In genomic region chr2:131910847-131911246, GRCm38 (mm10) we compare ENCODE assay signal across 8 mouse cellular contexts. TPM values are rescaled to one million over a fixed set of nuclear protein-coding genes. Genes with fewer than 3 reads are reported as not detected.
DNase-seq lines count a peak whose midpoint lies in the region; ATAC-seq and TF ChIP-seq lines count a peak whose summit lies in the region.
"Had no signal": no experiment of that assay in that cellular context is flagged by ENCODE, and none has a peak within 500 bp of the region (broad histone marks: within the 10 kb centered on the region; RNA-seq: fewer than 3 reads in every experiment).

No protein-coding gene starts in this region.

- no peak for ATAC-seq in liver, embryonic 11.5 days (replicated peaks; ENCODE audit: low FRiP score)
- ATAC-seq in forebrain, embryonic 12.5 days (ENCODE audit: low FRiP score): no peak
- ATAC-seq in intestine, postnatal 0 days: no peak

- WGBS in liver, embryonic 11.5 days: 69% methylated on average over 2 of the region's 2 CpGs
- 46% methylated on average over 2 of the region's 2 CpGs for WGBS in forebrain, embryonic 12.5 days
- WGBS in intestine, postnatal 0 days: 75% methylated on average over 2 of the region's 2 CpGs
- WGBS in olfactory bulb, adult 2 months: 25% methylated on average over 2 of the region's 2 CpGs

- H3K4me1 ChIP-seq in liver, embryonic 11.5 days (replicated peaks; ENCODE audit: control insufficient read depth, insufficient read depth, low read length): peaks cover 4% of the 10 kb centered on the region; the same call in 1 of the 2 replicates
- peaks cover 25% of the 10 kb centered on the region for H3K4me1 ChIP-seq in forebrain, embryonic 12.5 days
- no peaks in the 10 kb centered on the region for H3K4me1 ChIP-seq in intestine, postnatal 0 days (replicated peaks; ENCODE audit: control insufficient read depth, insufficient read depth, low read length)
- H3K4me1 ChIP-seq in olfactory bulb, adult 2 months (ENCODE audit: control insufficient read depth, insufficient read depth, low read length): peaks cover 8% of the 10 kb centered on the region

- no peak for TF ChIP-seq CTCF in intestine, postnatal 0 days (IDR thresholded peaks at IDR 0.05; ENCODE audit: low read depth)
- TF ChIP-seq CTCF in olfactory bulb, adult 2 months (IDR thresholded peaks at IDR 0.05; ENCODE audit: insufficient read depth, low read depth, low read length): no peak

- DNase-seq in liver, embryonic 11.5 days (ENCODE audit: low spot score): no peak
- no peak for DNase-seq in liver
- DNase-seq in left cerebral cortex, postnatal 4 days: no peak
- DNase-seq in layer of hippocampus, postnatal 10 days (ENCODE audit: low spot score in 2 of 2): no peak

- peak overlapping the region; percentile 73 for H3K4me2 ChIP-seq in liver, embryonic 11.5 days
- H3K4me2 ChIP-seq in forebrain, embryonic 12.5 days: peak overlapping the region; percentile 66
- H3K4me2 ChIP-seq in intestine, postnatal 0 days (replicated peaks; ENCODE audit: low read depth): peak overlapping the region; percentile 83; the same call in 1 of the 2 replicates

- H3K4me3 ChIP-seq in liver, embryonic 11.5 days (ENCODE audit: low read depth, low read length): peak overlapping the region; percentile 77
- H3K4me3 ChIP-seq in forebrain, embryonic 12.5 days (replicated peaks): peak overlapping the region; percentile 73
- no peak overlapping the region; the same call in 1 of the 2 replicates for H3K4me3 ChIP-seq in intestine, postnatal 0 days (ENCODE audit: low read depth, low read length)
- peak overlapping the region; percentile 48; the same call in 1 of the 2 replicates for H3K4me3 ChIP-seq in olfactory bulb, adult 2 months (ENCODE audit: insufficient read depth, low read depth, low read length)

- no peaks in the 10 kb centered on the region for H3K36me3 ChIP-seq in liver, embryonic 11.5 days (ENCODE audit: control insufficient read depth, insufficient read depth, low read length)
- H3K36me3 ChIP-seq in forebrain, embryonic 12.5 days (replicated peaks): no peaks in the 10 kb centered on the region
- H3K36me3 ChIP-seq in intestine, postnatal 0 days (ENCODE audit: control insufficient read depth, insufficient read depth): no peaks in the 10 kb centered on the region

- TF ChIP-seq POLR2A in olfactory bulb, adult 2 months (IDR thresholded peaks at IDR 0.05; ENCODE audit: insufficient read depth, low read depth, low read length): no peak

- intact Hi-C loops in left cerebral cortex, postnatal 4 days (cut with DNase I): no loop called here

- H3K27me3 ChIP-seq in liver, embryonic 11.5 days (replicated peaks; ENCODE audit: control insufficient read depth, insufficient read depth, low read length): no peaks in the 10 kb centered on the region
- 0 out of 2 replicates have a peak, but pooled peaks cover 4% of the 10 kb centered on the region for H3K27me3 ChIP-seq in forebrain, embryonic 12.5 days
- H3K27me3 ChIP-seq in intestine, postnatal 0 days (replicated peaks; ENCODE audit: control insufficient read depth, insufficient read depth, low read length): no peaks in the 10 kb centered on the region

- H3K9me3 ChIP-seq in liver, embryonic 11.5 days (ENCODE audit: control insufficient read depth, low read length): no peaks in the 10 kb centered on the region
- H3K9me3 ChIP-seq in forebrain, embryonic 12.5 days: no peaks in the 10 kb centered on the region
- H3K9me3 ChIP-seq in intestine, postnatal 0 days (ENCODE audit: control insufficient read depth): no peaks in the 10 kb centered on the region

- no peak overlapping the region for H3K27ac ChIP-seq in liver, embryonic 11.5 days (ENCODE audit: low read depth, low read length)
- no peak overlapping the region for H3K27ac ChIP-seq in forebrain, embryonic 12.5 days
- no peak overlapping the region for H3K27ac ChIP-seq in intestine, postnatal 0 days (ENCODE audit: low read depth, low read length)
- peak overlapping the region; percentile 56; the same call in 1 of the 2 replicates for H3K27ac ChIP-seq in olfactory bulb, adult 2 months (ENCODE audit: insufficient read depth, low read depth, low read length)

- H3K9ac ChIP-seq in liver, embryonic 11.5 days (ENCODE audit: low read depth, low read length): peak overlapping the region; percentile 30; the same call in 1 of the 2 replicates
- peak overlapping the region; percentile 83 for H3K9ac ChIP-seq in forebrain, embryonic 12.5 days
- H3K9ac ChIP-seq in intestine, postnatal 0 days (ENCODE audit: low read depth, low read length): no peak overlapping the region

RNA-seq across cellular contexts. Expression of gene Prn, which starts 1.1 kb away (rescaled TPM):
- polyA plus RNA-seq in liver, embryonic 11.5 days (2014; fragmentation: Nextera tagmentation; extraction: Ambion mirVana): 0.25 TPM in 1 of 2 replicates, not detected in the other
- not detected in 2 replicates for polyA plus RNA-seq in forebrain, embryonic 12.5 days (2016; fragmentation: Nextera tagmentation; extraction: Ambion mirVana)
- not detected in 2 replicates for polyA plus RNA-seq in intestine, postnatal 0 days (2015; fragmentation: Nextera tagmentation; extraction: Ambion mirVana)
- polyA plus RNA-seq in olfactory bulb, adult 2 months (2012; ENCODE audit: insufficient read depth, insufficient read length, low replicate concordance, missing spikeins): not detected in 2 replicates
- total RNA-seq in left cerebral cortex, postnatal 4 days (2021): 1 to 10 TPM in 1 of 2 experiments, not detected in 1; 1.1 TPM
- total RNA-seq in layer of hippocampus, postnatal 10 days (2021): under 1 TPM in 1 of 2 experiments, not detected in 1; 0.64 TPM
- polyA plus RNA-seq: macrophage had no signal

RNA-seq across cellular contexts. Expression of gene Prnp, which starts 1.1 kb away (rescaled TPM):
- polyA plus RNA-seq in liver, embryonic 11.5 days (2014; fragmentation: Nextera tagmentation; extraction: Ambion mirVana): 32.6 and 33.3 TPM in 2 replicates
- polyA plus RNA-seq in forebrain, embryonic 12.5 days (2016; fragmentation: Nextera tagmentation; extraction: Ambion mirVana): 66.4 and 67.7 TPM in 2 replicates
- 47.2 and 47.5 TPM in 2 replicates for polyA plus RNA-seq in intestine, postnatal 0 days (2015; fragmentation: Nextera tagmentation; extraction: Ambion mirVana)
- polyA plus RNA-seq in olfactory bulb, adult 2 months (2012; ENCODE audit: insufficient read depth, insufficient read length, low replicate concordance, missing spikeins): 140 TPM in 1 of 2 replicates, not detected in the other
- total RNA-seq in left cerebral cortex, postnatal 4 days (2021): 100 to 1,000 TPM; 227 to 254 TPM
- total RNA-seq in layer of hippocampus, postnatal 10 days (2021): 100 to 1,000 TPM; 488 to 510 TPM

RNA-seq across cellular contexts. Expression of gene Prnd, which starts 39.8 kb away (rescaled TPM):
- 1.6 and 2.5 TPM in 2 replicates for polyA plus RNA-seq in liver, embryonic 11.5 days (2014; fragmentation: Nextera tagmentation; extraction: Ambion mirVana)
- polyA plus RNA-seq in forebrain, embryonic 12.5 days (2016; fragmentation: Nextera tagmentation; extraction: Ambion mirVana): 7.0 and 7.3 TPM in 2 replicates
- polyA plus RNA-seq in intestine, postnatal 0 days (2015; fragmentation: Nextera tagmentation; extraction: Ambion mirVana): 9.8 and 12.2 TPM in 2 replicates
- not detected in 2 replicates for polyA plus RNA-seq in olfactory bulb, adult 2 months (2012; ENCODE audit: insufficient read depth, insufficient read length, low replicate concordance, missing spikeins)
- total RNA-seq in left cerebral cortex, postnatal 4 days (2021): 10 to 100 TPM in 1 of 2 experiments, 1 to 10 TPM in 1; 8.1 to 10.0 TPM
- 1 to 10 TPM; 5.1 to 5.2 TPM for total RNA-seq in layer of hippocampus, postnatal 10 days (2021)
- polyA plus RNA-seq: macrophage had no signal

RNA-seq across cellular contexts. Expression of gene Erv3, which starts 51.3 kb away (rescaled TPM):
- polyA plus RNA-seq in liver, embryonic 11.5 days (2014; fragmentation: Nextera tagmentation; extraction: Ambion mirVana): not detected in 2 replicates
- polyA plus RNA-seq in forebrain, embryonic 12.5 days (2016; fragmentation: Nextera tagmentation; extraction: Ambion mirVana): not detected in 2 replicates
- not detected in 2 replicates for polyA plus RNA-seq in intestine, postnatal 0 days (2015; fragmentation: Nextera tagmentation; extraction: Ambion mirVana)
- polyA plus RNA-seq in olfactory bulb, adult 2 months (2012; ENCODE audit: insufficient read depth, insufficient read length, low replicate concordance, missing spikeins): not detected in 2 replicates
- not detected for total RNA-seq in left cerebral cortex, postnatal 4 days (2021)
- under 1 TPM; 0.09 to 0.14 TPM for total RNA-seq in layer of hippocampus, postnatal 10 days (2021)
- polyA plus RNA-seq: macrophage had no signal
